Mouse (Mus musculus): ENCODE data around the gene Dbt. TPM values are rescaled to one million over a fixed set of nuclear protein-coding genes. Genes with fewer than 3 reads are reported as not detected.

The Dbt gene
- polyA plus RNA-seq (2014; fragmentation: Illumina TruSeq; extraction: RNeasy Lipid Tissue Mini Kit (QIAGEN cat#74804); ENCODE audit: insufficient read depth, low read depth, low replicate concordance), result 9.7 TPM

DNA sequence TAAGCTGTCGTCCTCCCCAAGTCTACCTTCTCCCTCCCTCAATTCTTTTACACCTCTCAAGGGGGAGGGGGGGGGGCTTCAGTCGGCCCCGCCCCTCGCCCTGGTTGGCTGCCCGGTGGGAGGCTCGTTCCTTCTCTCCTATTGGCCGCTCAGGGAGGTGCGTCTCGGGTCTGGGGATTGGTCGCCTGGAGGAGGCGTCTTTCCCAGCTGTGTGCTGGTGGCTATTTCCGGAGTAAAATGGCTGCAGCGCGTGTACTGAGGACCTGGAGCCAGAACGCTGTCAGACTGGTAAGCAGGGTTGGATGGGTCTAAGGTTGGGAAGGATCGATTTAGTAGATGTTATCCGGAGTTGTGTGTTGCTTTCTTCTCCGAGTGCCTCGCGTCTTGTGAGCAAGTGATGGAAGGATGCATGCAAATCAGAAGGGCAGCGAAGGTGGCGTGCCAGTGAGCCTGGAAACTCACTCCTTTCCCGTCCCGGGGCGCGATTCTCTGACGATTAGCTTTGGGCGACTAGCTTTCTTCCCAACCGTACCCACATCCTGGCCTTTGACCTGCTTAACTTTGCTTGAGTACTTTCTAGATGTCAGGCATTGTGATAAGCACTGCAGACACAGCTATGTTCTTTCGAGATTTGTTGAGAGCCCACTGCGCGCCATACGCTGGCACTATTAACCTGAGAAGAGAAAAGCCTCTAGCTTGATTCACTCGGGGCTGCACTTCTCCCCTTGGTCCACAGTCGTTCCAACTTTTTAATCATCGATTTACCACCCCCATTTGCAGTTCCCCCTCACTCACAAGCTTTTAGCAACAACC is at the start of gene Dbt:
TSS of gene Dbt (plus strand) at position 167 of the 813 bp plus-strand sequence.

DNA sequence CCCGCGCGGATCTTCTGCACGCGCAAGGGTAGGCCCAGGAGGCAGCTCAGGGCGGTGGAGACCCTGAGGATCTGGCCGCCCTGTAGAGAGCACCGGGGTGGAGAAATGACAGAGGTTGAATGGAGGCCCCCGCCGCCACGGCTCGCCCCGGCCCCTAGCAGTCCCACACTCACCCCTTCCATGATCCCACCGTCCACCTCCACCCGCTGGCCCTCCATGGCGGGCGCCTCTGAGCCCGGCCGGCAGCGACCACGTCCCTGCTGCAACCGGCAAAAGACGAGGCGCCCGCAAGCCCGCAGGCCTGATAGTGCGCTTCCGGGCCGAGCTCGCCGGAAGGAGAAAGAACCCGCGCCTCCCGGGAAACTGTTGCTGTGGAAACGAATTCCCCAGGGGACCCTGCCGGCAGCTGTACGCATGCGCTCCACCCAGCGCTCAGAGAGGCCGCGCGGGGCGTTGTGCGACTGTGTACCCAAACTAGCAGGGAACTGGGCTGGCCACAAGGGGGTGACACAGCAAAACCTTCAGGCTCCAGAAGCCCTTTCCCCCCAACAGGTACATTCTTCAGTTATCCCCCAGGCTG is 5.0 kb upstream of the Dbt start, which contains the start of gene Rtca:
TSS of gene Rtca (minus strand) at position 437 of the 580 bp plus-strand sequence.

DNA sequence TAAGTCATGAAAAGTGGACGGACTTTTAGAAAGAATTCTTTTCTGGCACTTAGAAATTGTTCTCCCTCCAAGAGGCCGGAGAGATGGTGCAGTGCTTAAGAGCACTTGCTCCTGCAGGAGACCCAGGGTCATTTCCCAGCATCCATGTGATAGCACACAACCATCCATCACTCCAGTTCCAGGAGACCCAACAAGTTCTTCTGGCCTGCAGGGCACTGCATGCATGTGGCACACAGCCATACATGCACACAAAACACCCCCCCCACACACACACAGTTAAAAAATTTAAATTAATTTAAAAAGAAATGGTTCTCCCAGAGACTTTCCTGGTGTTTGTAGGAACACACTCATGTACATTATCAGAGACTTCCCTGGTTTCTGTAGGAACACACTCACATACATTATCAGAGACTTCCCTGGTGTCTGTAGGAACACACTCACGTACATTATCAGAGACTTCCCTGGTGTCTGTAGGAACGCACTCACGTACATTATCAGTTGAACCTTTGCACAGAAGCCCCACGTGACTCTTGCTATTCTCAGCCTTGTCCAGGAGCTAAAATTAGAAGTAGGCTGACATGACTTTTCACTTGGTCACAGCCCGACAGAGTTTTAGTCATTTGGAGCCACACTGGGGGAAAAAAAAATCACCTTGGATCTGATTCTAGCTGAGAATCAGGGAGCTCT is 49.7 kb downstream of the Dbt start, which contains the start of gene Lrrc39:
TSS of gene Lrrc39 (plus strand) at position 566 of the 687 bp plus-strand sequence.

DNA sequence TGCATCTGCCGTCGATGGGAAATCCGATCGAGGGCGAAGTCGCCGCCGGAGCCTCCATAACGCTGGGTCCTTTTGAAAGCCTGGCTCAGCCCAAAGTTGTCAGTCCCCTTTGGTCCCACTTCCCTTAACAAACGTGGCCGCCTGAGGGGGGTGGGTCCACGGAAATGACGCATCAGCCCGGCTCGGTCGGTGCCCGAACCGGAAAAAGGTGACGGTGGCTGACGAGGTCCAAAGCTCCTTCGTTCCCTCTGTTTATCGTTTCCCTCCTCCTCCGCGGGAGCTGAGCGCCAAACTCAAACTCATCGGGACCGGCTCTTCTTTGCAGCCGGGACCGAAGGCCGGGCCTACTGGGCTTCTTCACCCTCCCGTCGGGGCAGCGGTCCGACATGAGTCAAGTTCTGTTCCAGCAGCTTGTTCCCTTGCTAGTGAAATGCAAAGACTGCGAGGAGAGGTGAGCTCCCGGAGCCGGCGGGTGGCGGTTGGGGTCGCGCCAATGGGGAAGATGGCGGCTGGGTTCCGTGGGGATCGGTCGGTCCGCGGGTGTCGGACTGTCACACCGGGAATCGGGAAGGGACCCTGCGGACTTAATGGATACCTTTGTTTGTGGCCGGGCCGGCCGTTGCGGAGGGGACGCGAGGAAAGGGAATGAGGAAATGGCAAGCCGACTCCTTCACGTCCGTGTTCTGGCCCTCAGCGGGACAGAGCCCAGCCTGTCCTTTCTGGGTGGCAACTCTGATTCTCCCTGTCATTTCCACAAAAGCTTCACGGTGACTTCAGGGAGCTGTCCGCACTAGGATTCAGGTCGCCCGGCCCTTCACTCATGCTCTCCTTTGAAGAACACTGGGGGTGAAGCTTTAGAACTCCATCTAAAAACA is 82.1 kb downstream of the Dbt start, which contains the start of gene Sass6:
TSS of gene Sass6 (plus strand) at position 255 of the 875 bp plus-strand sequence.

Other genes starting within 250 kb of the Dbt start
- 9.0 TPM for gene Cdc14a, start 89.0 kb upstream of the Dbt start, polyA plus RNA-seq (2014; fragmentation: Illumina TruSeq; extraction: RNeasy Lipid Tissue Mini Kit (QIAGEN cat#74804); ENCODE audit: insufficient read depth, low read depth, low replicate concordance)
- gene Rtca, start 4.9 kb upstream of the Dbt start, polyA plus RNA-seq (2014; fragmentation: Illumina TruSeq; extraction: RNeasy Lipid Tissue Mini Kit (QIAGEN cat#74804); ENCODE audit: insufficient read depth, low read depth, low replicate concordance), result 22.4 TPM
- gene Lrrc39, start 49.9 kb downstream of the Dbt start, polyA plus RNA-seq (2014; fragmentation: Illumina TruSeq; extraction: RNeasy Lipid Tissue Mini Kit (QIAGEN cat#74804); ENCODE audit: insufficient read depth, low read depth, low replicate concordance), result 0.66 TPM
- 1.7 TPM for gene Sass6, start 81.9 kb downstream of the Dbt start, polyA plus RNA-seq (2014; fragmentation: Illumina TruSeq; extraction: RNeasy Lipid Tissue Mini Kit (QIAGEN cat#74804); ENCODE audit: insufficient read depth, low read depth, low replicate concordance)
- 5.3 TPM for gene Trmt13, start 101.5 kb downstream of the Dbt start, polyA plus RNA-seq (2014; fragmentation: Illumina TruSeq; extraction: RNeasy Lipid Tissue Mini Kit (QIAGEN cat#74804); ENCODE audit: insufficient read depth, low read depth, low replicate concordance)
- 29.2 TPM for gene Mfsd14a, start 149.6 kb downstream of the Dbt start, polyA plus RNA-seq (2014; fragmentation: Illumina TruSeq; extraction: RNeasy Lipid Tissue Mini Kit (QIAGEN cat#74804); ENCODE audit: insufficient read depth, low read depth, low replicate concordance)
- not detected for gene Gm43191, start 168.2 kb downstream of the Dbt start, polyA plus RNA-seq (2014; fragmentation: Illumina TruSeq; extraction: RNeasy Lipid Tissue Mini Kit (QIAGEN cat#74804); ENCODE audit: insufficient read depth, low read depth, low replicate concordance)
- 10.2 TPM for gene Slc35a3, start 199.8 kb downstream of the Dbt start, polyA plus RNA-seq (2014; fragmentation: Illumina TruSeq; extraction: RNeasy Lipid Tissue Mini Kit (QIAGEN cat#74804); ENCODE audit: insufficient read depth, low read depth, low replicate concordance)